Mouse (Mus musculus): ENCODE measurements around the gene Renbp. TPM values are rescaled to one million over a fixed set of nuclear protein-coding genes. Genes with fewer than 3 reads are reported as not detected.

Gene Renbp
- polyA plus RNA-seq, 1 experiment from 2014 or later = 38.8 TPM

- H3K4me3 ChIP-seq (ENCODE audit: low read length) = peak within 1 kb of the TSS; percentile 76
- H3K9ac ChIP-seq (ENCODE audit: low read depth, low read length) = peak within 1 kb of the TSS; percentile 85
- H3K27me3 ChIP-seq (ENCODE audit: control insufficient read depth, insufficient read depth, low read length) = no peaks in the 10 kb centered on the region
- H3K4me2 ChIP-seq (replicated peaks; ENCODE audit: low read depth, low read length) = peak within 1 kb of the TSS; percentile 71
- H3K36me3 ChIP-seq (ENCODE audit: control insufficient read depth, insufficient read depth, low read length) = peaks cover 4% of the 10 kb centered on the region; the same call in 1 of the 2 replicates
- peak within 1 kb of the TSS; percentile 97 for H3K27ac ChIP-seq (ENCODE audit: low read depth, low read length)
- WGBS = 24% methylated on average over 58 of the region's 58 CpGs
- peak; percentile 76 for ATAC-seq (ENCODE audit: low FRiP score, low TSS enrichment)
- H3K4me1 ChIP-seq (ENCODE audit: control insufficient read depth, insufficient read depth, low read length) = peaks cover 8% of the 10 kb centered on the region; the same call in 1 of the 2 replicates
- no peaks in the 10 kb centered on the region for H3K9me3 ChIP-seq (ENCODE audit: control insufficient read depth, low read length)
Measured at GRCm38 (mm10) chrX:73966248-73967176, 35.9 kb upstream of the Renbp start, which contains the start of gene Hcfc1. Hcfc1 (minus strand) TSS chrX:73966357.

DNA sequence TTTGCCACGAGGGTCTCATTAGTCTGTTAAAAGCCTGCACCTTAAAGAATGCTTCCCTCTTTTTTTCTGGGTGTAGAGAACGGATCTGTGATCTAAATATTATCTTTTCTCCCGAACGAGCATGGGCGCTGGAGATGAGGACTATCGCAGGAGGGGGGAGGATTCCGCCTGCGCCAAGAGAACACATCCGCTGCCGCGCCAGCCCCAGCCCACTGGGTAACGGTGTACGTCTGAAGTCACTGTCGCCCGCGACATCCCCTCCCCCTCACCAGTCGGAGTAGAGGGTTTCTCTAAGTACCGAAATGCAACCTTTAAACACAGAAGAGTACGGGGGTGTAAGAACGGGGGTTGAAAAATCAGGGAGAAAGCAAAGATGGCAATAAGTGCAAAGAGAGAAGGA, 34.7 kb upstream of the Renbp start:
- no peak for ATAC-seq (ENCODE audit: low FRiP score, low TSS enrichment)
- Histone ChIP-seq H3K4me2 (replicated peaks; ENCODE audit: low read depth, low read length) (peak overlapping the region; percentile 71), H3K4me1 (ENCODE audit: control insufficient read depth, insufficient read depth, low read length) (peaks cover 8% of the 10 kb centered on the region; the same call in 1 of the 2 replicates), H3K9me3 (ENCODE audit: control insufficient read depth, low read length) (no peaks in the 10 kb centered on the region), H3K27me3 (ENCODE audit: control insufficient read depth, insufficient read depth, low read length) (no peaks in the 10 kb centered on the region), H3K36me3 (ENCODE audit: control insufficient read depth, insufficient read depth, low read length) (peaks cover 13% of the 10 kb centered on the region; the same call in 1 of the 2 replicates), H3K27ac (ENCODE audit: low read depth, low read length) (peak overlapping the region; percentile 97), H3K9ac (ENCODE audit: low read depth, low read length) (peak overlapping the region; percentile 85), H3K4me3 (ENCODE audit: low read length) (peak overlapping the region; percentile 76)
- WGBS = 25% methylated on average over 20 of the region's 20 CpGs

GRCm38 (mm10) chrX:73964363-73964762, 33.7 kb upstream of the Renbp start:
- H3K36me3 ChIP-seq (ENCODE audit: control insufficient read depth, insufficient read depth, low read length) = peaks cover 18% of the 10 kb centered on the region
- H3K4me1 ChIP-seq (ENCODE audit: control insufficient read depth, insufficient read depth, low read length) = peaks cover 8% of the 10 kb centered on the region; the same call in 1 of the 2 replicates
- no peak for ATAC-seq (ENCODE audit: low FRiP score, low TSS enrichment)
- H3K9ac ChIP-seq (ENCODE audit: low read depth, low read length) = peak overlapping the region; percentile 85
- 35% methylated on average over 3 of the region's 3 CpGs for WGBS
- H3K27me3 ChIP-seq (ENCODE audit: control insufficient read depth, insufficient read depth, low read length) = no peaks in the 10 kb centered on the region
- no peaks in the 10 kb centered on the region for H3K9me3 ChIP-seq (ENCODE audit: control insufficient read depth, low read length)
- H3K4me3 ChIP-seq (ENCODE audit: low read length) = peak overlapping the region; percentile 76
- H3K4me2 ChIP-seq (replicated peaks; ENCODE audit: low read depth, low read length) = peak overlapping the region; percentile 71
- no peak overlapping the region for H3K27ac ChIP-seq (ENCODE audit: low read depth, low read length)

- H3K4me1 ChIP-seq (ENCODE audit: control insufficient read depth, insufficient read depth, low read length) = no peaks in the 10 kb centered on the region
- no peak overlapping the region for H3K27ac ChIP-seq (ENCODE audit: low read depth, low read length)
- H3K36me3 ChIP-seq (ENCODE audit: control insufficient read depth, insufficient read depth, low read length) = peaks cover 88% of the 10 kb centered on the region
- no peak overlapping the region for H3K9ac ChIP-seq (ENCODE audit: low read depth, low read length)
- whole genome bisulfite sequencing = 94% methylated on average over 6 of the region's 6 CpGs
- H3K4me3 ChIP-seq (ENCODE audit: low read length) = no peak overlapping the region
- H3K27me3 ChIP-seq (ENCODE audit: control insufficient read depth, insufficient read depth, low read length) = no peaks in the 10 kb centered on the region
- no peak overlapping the region for H3K4me2 ChIP-seq (replicated peaks; ENCODE audit: low read depth, low read length)
- no peaks in the 10 kb centered on the region for H3K9me3 ChIP-seq (ENCODE audit: control insufficient read depth, low read length)
- ATAC-seq (ENCODE audit: low FRiP score, low TSS enrichment) = no peak
Measured at GRCm38 (mm10) chrX:73954988-73955387, 24.3 kb upstream of the Renbp start.

GRCm38 (mm10) chrX:73952603-73953002, 22.0 kb upstream of the Renbp start:
- H3K4me2 ChIP-seq (replicated peaks; ENCODE audit: low read depth, low read length) = no peak overlapping the region
- H3K36me3 ChIP-seq (ENCODE audit: control insufficient read depth, insufficient read depth, low read length) = peaks cover 91% of the 10 kb centered on the region
- H3K27ac ChIP-seq (ENCODE audit: low read depth, low read length) = no peak overlapping the region
- H3K9me3 ChIP-seq (ENCODE audit: control insufficient read depth, low read length) = no peaks in the 10 kb centered on the region
- no peaks in the 10 kb centered on the region for H3K4me1 ChIP-seq (ENCODE audit: control insufficient read depth, insufficient read depth, low read length)
- H3K27me3 ChIP-seq (ENCODE audit: control insufficient read depth, insufficient read depth, low read length) = no peaks in the 10 kb centered on the region
- 92% methylated on average over 5 of the region's 5 CpGs for WGBS
- no peak overlapping the region for H3K4me3 ChIP-seq (ENCODE audit: low read length)
- ATAC-seq (ENCODE audit: low FRiP score, low TSS enrichment) = no peak
- H3K9ac ChIP-seq (ENCODE audit: low read depth, low read length) = no peak overlapping the region

- H3K27ac ChIP-seq (ENCODE audit: low read depth, low read length) = no peak overlapping the region
- WGBS = 92% methylated on average over 10 of the region's 10 CpGs
- H3K4me2 ChIP-seq (replicated peaks; ENCODE audit: low read depth, low read length) = no peak overlapping the region
- H3K27me3 ChIP-seq (ENCODE audit: control insufficient read depth, insufficient read depth, low read length) = no peaks in the 10 kb centered on the region
- no peak for ATAC-seq (ENCODE audit: low FRiP score, low TSS enrichment)
- no peak overlapping the region for H3K9ac ChIP-seq (ENCODE audit: low read depth, low read length)
- no peak overlapping the region for H3K4me3 ChIP-seq (ENCODE audit: low read length)
- no peaks in the 10 kb centered on the region for H3K4me1 ChIP-seq (ENCODE audit: control insufficient read depth, insufficient read depth, low read length)
- peaks cover 94% of the 10 kb centered on the region for H3K36me3 ChIP-seq (ENCODE audit: control insufficient read depth, insufficient read depth, low read length)
- no peaks in the 10 kb centered on the region for H3K9me3 ChIP-seq (ENCODE audit: control insufficient read depth, low read length)
Measured at GRCm38 (mm10) chrX:73949341-73949740, 18.7 kb upstream of the Renbp start.

- 36% methylated on average over 4 of the region's 4 CpGs for WGBS
- peak; percentile 44; the same call in 1 of the 2 replicates for ATAC-seq (ENCODE audit: low FRiP score, low TSS enrichment)
- peaks cover 96% of the 10 kb centered on the region for H3K36me3 ChIP-seq (ENCODE audit: control insufficient read depth, insufficient read depth, low read length)
Measured at GRCm38 (mm10) chrX:73948647-73949046, 18.0 kb upstream of the Renbp start.

GRCm38 (mm10) chrX:73946896-73947295, 16.2 kb upstream of the Renbp start:
- H3K9me3 ChIP-seq (ENCODE audit: control insufficient read depth, low read length) = no peaks in the 10 kb centered on the region
- H3K4me2 ChIP-seq (replicated peaks; ENCODE audit: low read depth, low read length) = no peak overlapping the region
- no peaks in the 10 kb centered on the region for H3K27me3 ChIP-seq (ENCODE audit: control insufficient read depth, insufficient read depth, low read length)
- peaks cover 94% of the 10 kb centered on the region for H3K36me3 ChIP-seq (ENCODE audit: control insufficient read depth, insufficient read depth, low read length)
- no peaks in the 10 kb centered on the region for H3K4me1 ChIP-seq (ENCODE audit: control insufficient read depth, insufficient read depth, low read length)
- H3K9ac ChIP-seq (ENCODE audit: low read depth, low read length) = no peak overlapping the region
- 86% methylated on average over 6 of the region's 6 CpGs for WGBS
- no peak overlapping the region for H3K4me3 ChIP-seq (ENCODE audit: low read length)
- ATAC-seq (ENCODE audit: low FRiP score, low TSS enrichment) = no peak
- no peak overlapping the region for H3K27ac ChIP-seq (ENCODE audit: low read depth, low read length)

More at GRCm38 (mm10) chrX:73948647-73949046, 18.0 kb upstream of the Renbp start:
- H3K27me3 ChIP-seq (ENCODE audit: control insufficient read depth, insufficient read depth, low read length) = no peaks in the 10 kb centered on the region
- no peak overlapping the region for H3K27ac ChIP-seq (ENCODE audit: low read depth, low read length)
- H3K4me1 ChIP-seq (ENCODE audit: control insufficient read depth, insufficient read depth, low read length) = no peaks in the 10 kb centered on the region
- no peak overlapping the region for H3K4me3 ChIP-seq (ENCODE audit: low read length)
- no peaks in the 10 kb centered on the region for H3K9me3 ChIP-seq (ENCODE audit: control insufficient read depth, low read length)
- H3K9ac ChIP-seq (ENCODE audit: low read depth, low read length) = no peak overlapping the region
- no peak overlapping the region for H3K4me2 ChIP-seq (replicated peaks; ENCODE audit: low read depth, low read length)

- Histone ChIP-seq H3K4me1 (ENCODE audit: control insufficient read depth, insufficient read depth, low read length) (no peaks in the 10 kb centered on the region), H3K36me3 (ENCODE audit: control insufficient read depth, insufficient read depth, low read length) (peaks cover 55% of the 10 kb centered on the region), H3K27ac (ENCODE audit: low read depth, low read length) (no peak overlapping the region), H3K4me3 (ENCODE audit: low read length) (no peak overlapping the region), H3K9me3 (ENCODE audit: control insufficient read depth, low read length) (no peaks in the 10 kb centered on the region), H3K27me3 (ENCODE audit: control insufficient read depth, insufficient read depth, low read length) (no peaks in the 10 kb centered on the region), H3K9ac (ENCODE audit: low read depth, low read length) (no peak overlapping the region), H3K4me2 (replicated peaks; ENCODE audit: low read depth, low read length) (no peak overlapping the region)
- WGBS = 88% methylated on average over 2 of the region's 2 CpGs
- no peak for ATAC-seq (ENCODE audit: low FRiP score, low TSS enrichment)
Measured at GRCm38 (mm10) chrX:73942294-73942693, 11.6 kb upstream of the Renbp start.
